Mouse (Mus musculus): Measurements from ENCODE around the gene Mgat4d. TPM values are rescaled to one million over a fixed set of nuclear protein-coding genes. Genes with fewer than 3 reads are reported as not detected.

The Mgat4d gene
- total and polyA plus RNA-seq, 2 experiments: not detected

- no peak for TF ChIP-seq CTCF (IDR thresholded peaks at IDR 0.05; ENCODE audit: low read depth, low read length)
- Histone ChIP-seq H3K27me3 (ENCODE audit: control insufficient read depth, insufficient read depth, low read length) (no peaks in the 10 kb centered on the region), H3K36me3 (ENCODE audit: control insufficient read depth, insufficient read depth, low read length) (no peaks in the 10 kb centered on the region), H3K9ac (ENCODE audit: low read depth, low read length) (no peak overlapping the region), H3K4me1 (ENCODE audit: control insufficient read depth, insufficient read depth, low read length) (no peaks in the 10 kb centered on the region), H3K4me3 (ENCODE audit: insufficient read depth, low read depth, low read length) (no peak overlapping the region), H3K27ac (replicated peaks; ENCODE audit: insufficient read depth, low read depth, low read length) (no peak overlapping the region), H3K79me2 (ENCODE audit: control insufficient read depth, insufficient read depth, low read length) (no peaks in the 10 kb centered on the region)
- DNase-seq (ENCODE audit: extremely low read depth, low read depth, low spot score): no peak
- WGBS: 95% methylated on average over 15 of the region's 15 CpGs
These were observed 68.6 kb downstream of the Mgat4d start for GRCm38 (mm10) chr8:83416878-83417277.

- no peaks in the 10 kb centered on the region for H3K36me3 ChIP-seq (ENCODE audit: control insufficient read depth, insufficient read depth, low read length)
- DNase-seq (ENCODE audit: extremely low read depth, low read depth, low spot score): no peak
- TF ChIP-seq POLR2A (IDR thresholded peaks at IDR 0.05; ENCODE audit: extremely low read depth, insufficient read depth, low read length) (no peak), CTCF (IDR thresholded peaks at IDR 0.05; ENCODE audit: low read depth, low read length) (no peak)
- WGBS: 77% methylated on average over 6 of the region's 6 CpGs
- no peak overlapping the region for H3K27ac ChIP-seq (replicated peaks; ENCODE audit: insufficient read depth, low read depth, low read length)
- H3K4me1 ChIP-seq (ENCODE audit: control insufficient read depth, insufficient read depth, low read length): no peaks in the 10 kb centered on the region
- no peaks in the 10 kb centered on the region for H3K79me2 ChIP-seq (ENCODE audit: control insufficient read depth, insufficient read depth, low read length)
- no peak overlapping the region for H3K4me3 ChIP-seq (ENCODE audit: insufficient read depth, low read depth, low read length)
- no peaks in the 10 kb centered on the region for H3K27me3 ChIP-seq (ENCODE audit: control insufficient read depth, insufficient read depth, low read length)
- no peak overlapping the region for H3K9ac ChIP-seq (ENCODE audit: low read depth, low read length)
These were observed 69.7 kb downstream of the Mgat4d start for GRCm38 (mm10) chr8:83417970-83418369.

GRCm38 (mm10) chr8:83418805-83419516, 70.7 kb downstream of the Mgat4d start:
- no peaks in the 10 kb centered on the region for H3K36me3 ChIP-seq (ENCODE audit: control insufficient read depth, insufficient read depth, low read length)
- no peaks in the 10 kb centered on the region for H3K27me3 ChIP-seq (ENCODE audit: control insufficient read depth, insufficient read depth, low read length)
- no peak overlapping the region for H3K27ac ChIP-seq (replicated peaks; ENCODE audit: insufficient read depth, low read depth, low read length)
- H3K79me2 ChIP-seq (ENCODE audit: control insufficient read depth, insufficient read depth, low read length): no peaks in the 10 kb centered on the region
- TF ChIP-seq POLR2A (IDR thresholded peaks at IDR 0.05; ENCODE audit: extremely low read depth, insufficient read depth, low read length) (no peak), CTCF (IDR thresholded peaks at IDR 0.05; ENCODE audit: low read depth, low read length) (no peak)
- WGBS: 92% methylated on average over 11 of the region's 11 CpGs
- H3K9ac ChIP-seq (ENCODE audit: low read depth, low read length): no peak overlapping the region
- H3K4me3 ChIP-seq (ENCODE audit: insufficient read depth, low read depth, low read length): no peak overlapping the region
- no peaks in the 10 kb centered on the region for H3K4me1 ChIP-seq (ENCODE audit: control insufficient read depth, insufficient read depth, low read length)
- DNase-seq (ENCODE audit: extremely low read depth, low read depth, low spot score): no peak

- Histone ChIP-seq H3K27ac (replicated peaks; ENCODE audit: insufficient read depth, low read depth, low read length) (no peak overlapping the region), H3K27me3 (ENCODE audit: control insufficient read depth, insufficient read depth, low read length) (no peaks in the 10 kb centered on the region), H3K4me3 (ENCODE audit: insufficient read depth, low read depth, low read length) (no peak overlapping the region), H3K79me2 (ENCODE audit: control insufficient read depth, insufficient read depth, low read length) (no peaks in the 10 kb centered on the region), H3K4me1 (ENCODE audit: control insufficient read depth, insufficient read depth, low read length) (no peaks in the 10 kb centered on the region), H3K9ac (ENCODE audit: low read depth, low read length) (no peak overlapping the region), H3K36me3 (ENCODE audit: control insufficient read depth, insufficient read depth, low read length) (no peaks in the 10 kb centered on the region)
- TF ChIP-seq POLR2A (IDR thresholded peaks at IDR 0.05; ENCODE audit: extremely low read depth, insufficient read depth, low read length) (no peak), CTCF (IDR thresholded peaks at IDR 0.05; ENCODE audit: low read depth, low read length) (no peak)
- 89% methylated on average over 1 of the region's 1 CpGs for WGBS
- DNase-seq (ENCODE audit: extremely low read depth, low read depth, low spot score): no peak
These were observed 73.1 kb downstream of the Mgat4d start for GRCm38 (mm10) chr8:83421354-83421753.

GRCm38 (mm10) chr8:83423032-83423825, 75.0 kb downstream of the Mgat4d start:
- Histone ChIP-seq H3K27me3 (ENCODE audit: control insufficient read depth, insufficient read depth, low read length) (no peaks in the 10 kb centered on the region), H3K27ac (replicated peaks; ENCODE audit: insufficient read depth, low read depth, low read length) (no peak overlapping the region), H3K9ac (ENCODE audit: low read depth, low read length) (no peak overlapping the region), H3K79me2 (ENCODE audit: control insufficient read depth, insufficient read depth, low read length) (no peaks in the 10 kb centered on the region), H3K4me1 (ENCODE audit: control insufficient read depth, insufficient read depth, low read length) (no peaks in the 10 kb centered on the region), H3K36me3 (ENCODE audit: control insufficient read depth, insufficient read depth, low read length) (no peaks in the 10 kb centered on the region), H3K4me3 (ENCODE audit: insufficient read depth, low read depth, low read length) (no peak overlapping the region)
- TF ChIP-seq POLR2A (IDR thresholded peaks at IDR 0.05; ENCODE audit: extremely low read depth, insufficient read depth, low read length): no peak
- TF ChIP-seq CTCF (IDR thresholded peaks at IDR 0.05; ENCODE audit: low read depth, low read length): no peak
- 70% methylated on average over 13 of the region's 13 CpGs for WGBS
- DNase-seq (ENCODE audit: extremely low read depth, low read depth, low spot score): no peak

- Histone ChIP-seq H3K4me1 (ENCODE audit: control insufficient read depth, insufficient read depth, low read length) (no peaks in the 10 kb centered on the region), H3K4me3 (ENCODE audit: insufficient read depth, low read depth, low read length) (no peak overlapping the region), H3K27me3 (ENCODE audit: control insufficient read depth, insufficient read depth, low read length) (no peaks in the 10 kb centered on the region), H3K79me2 (ENCODE audit: control insufficient read depth, insufficient read depth, low read length) (no peaks in the 10 kb centered on the region), H3K27ac (replicated peaks; ENCODE audit: insufficient read depth, low read depth, low read length) (no peak overlapping the region), H3K36me3 (ENCODE audit: control insufficient read depth, insufficient read depth, low read length) (no peaks in the 10 kb centered on the region), H3K9ac (ENCODE audit: low read depth, low read length) (no peak overlapping the region)
- DNase-seq (ENCODE audit: extremely low read depth, low read depth, low spot score): no peak
- no peak for TF ChIP-seq POLR2A (IDR thresholded peaks at IDR 0.05; ENCODE audit: extremely low read depth, insufficient read depth, low read length)
- no peak for TF ChIP-seq CTCF (IDR thresholded peaks at IDR 0.05; ENCODE audit: low read depth, low read length)
- WGBS: 87% methylated on average over 6 of the region's 6 CpGs
These were observed 76.9 kb downstream of the Mgat4d start for GRCm38 (mm10) chr8:83425202-83425601.

Measured in liver, adult 2 months (tissue).